Mouse (Mus musculus) embryonic fibroblast, embryonic 13.5 days (primary cell): ENCODE data around the gene Ankrd44.

Experiments used
- CTCF ChIP-seq: IDR thresholded peaks from 2 replicates; pipeline ENCODE4 v1.5.1; 2011; ENCODE audit warnings: mild to moderate bottlenecking, control low read depth, low read length, moderate library complexity, borderline replicate concordance; ENCODE audit not compliant: insufficient read depth
- POLR2A ChIP-seq: IDR thresholded peaks from 2 replicates; pipeline ENCODE4 v1.6.1; 2011; ENCODE audit warnings: low read depth, mild to moderate bottlenecking, control low read depth, low read length, moderate library complexity

DNA sequence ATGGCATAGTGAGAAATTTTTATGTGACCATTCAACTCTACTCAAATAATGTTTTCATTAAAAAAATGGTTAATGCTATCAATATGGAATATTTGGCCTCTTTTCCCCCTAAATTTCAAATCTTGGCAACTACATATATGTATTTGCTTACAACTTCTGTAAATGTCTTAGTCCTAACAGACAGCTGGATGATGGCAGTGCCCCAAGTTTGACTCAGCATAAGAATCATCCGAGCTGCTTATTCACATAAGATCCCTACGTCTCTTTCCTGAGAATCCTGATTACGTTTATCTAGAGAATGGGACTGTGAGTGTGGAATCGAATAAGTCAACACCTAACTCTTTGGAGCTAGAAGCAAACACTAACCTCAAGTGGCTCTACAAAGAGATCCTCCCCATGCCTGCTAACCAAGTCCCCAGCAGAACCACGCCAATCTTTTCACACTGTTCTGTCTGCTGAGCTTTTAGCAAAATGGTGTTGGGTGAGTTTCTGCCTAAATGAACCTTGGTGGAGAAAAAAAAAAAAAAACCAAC lies 96.4 kb downstream of the Ankrd44 start:
- TF ChIP-seq CTCF (no peak), POLR2A (no peak)
